Mouse (Mus musculus): Measurements from ENCODE around the gene Aamp. TPM values are rescaled to one million over a fixed set of nuclear protein-coding genes. Genes with fewer than 3 reads are reported as not detected.

Aamp gene
- polyA plus RNA-seq, 1 experiment from 2014 or later, result 130 TPM

DNA sequence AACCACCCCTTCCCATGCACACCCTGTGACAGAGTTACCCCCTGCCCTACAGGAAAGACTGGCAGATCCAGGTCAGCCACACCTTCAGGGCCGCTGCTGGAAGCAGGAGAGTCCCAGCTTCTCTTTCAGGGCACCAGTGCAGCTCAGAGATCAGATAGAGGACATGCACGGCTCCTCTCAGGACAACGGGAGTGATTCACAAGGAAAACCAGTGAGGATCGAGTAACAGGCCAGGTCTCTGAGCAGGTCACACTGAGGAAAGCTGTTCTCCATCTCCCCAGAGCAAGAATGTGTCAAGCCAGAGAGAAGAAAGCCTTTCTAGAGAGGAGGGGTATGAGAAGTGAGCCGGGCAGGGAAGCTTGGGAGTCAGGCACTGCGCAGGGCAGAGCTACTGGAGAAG is 11.9 kb upstream of the Aamp start:
- Histone ChIP-seq H3K27ac (ENCODE audit: low read depth, low read length) (peak overlapping the region; percentile 98), H3K4me2 (replicated peaks; ENCODE audit: low read depth) (peak overlapping the region; percentile 70), H3K36me3 (ENCODE audit: control insufficient read depth, insufficient read depth) (peaks cover 27% of the 10 kb centered on the region), H3K27me3 (replicated peaks; ENCODE audit: control insufficient read depth, insufficient read depth, low read length) (no peaks in the 10 kb centered on the region), H3K9me3 (ENCODE audit: control insufficient read depth) (no peaks in the 10 kb centered on the region), H3K4me3 (ENCODE audit: low read depth, low read length) (peak overlapping the region; percentile 33), H3K9ac (ENCODE audit: low read depth, low read length) (peak overlapping the region; percentile 53), H3K4me1 (replicated peaks; ENCODE audit: control insufficient read depth, insufficient read depth, low read length) (peaks cover 50% of the 10 kb centered on the region)
- no peak for TF ChIP-seq CTCF (IDR thresholded peaks at IDR 0.05; ENCODE audit: low read depth)
- no peak for ATAC-seq
- 15% methylated on average over 6 of the region's 6 CpGs for WGBS

DNA sequence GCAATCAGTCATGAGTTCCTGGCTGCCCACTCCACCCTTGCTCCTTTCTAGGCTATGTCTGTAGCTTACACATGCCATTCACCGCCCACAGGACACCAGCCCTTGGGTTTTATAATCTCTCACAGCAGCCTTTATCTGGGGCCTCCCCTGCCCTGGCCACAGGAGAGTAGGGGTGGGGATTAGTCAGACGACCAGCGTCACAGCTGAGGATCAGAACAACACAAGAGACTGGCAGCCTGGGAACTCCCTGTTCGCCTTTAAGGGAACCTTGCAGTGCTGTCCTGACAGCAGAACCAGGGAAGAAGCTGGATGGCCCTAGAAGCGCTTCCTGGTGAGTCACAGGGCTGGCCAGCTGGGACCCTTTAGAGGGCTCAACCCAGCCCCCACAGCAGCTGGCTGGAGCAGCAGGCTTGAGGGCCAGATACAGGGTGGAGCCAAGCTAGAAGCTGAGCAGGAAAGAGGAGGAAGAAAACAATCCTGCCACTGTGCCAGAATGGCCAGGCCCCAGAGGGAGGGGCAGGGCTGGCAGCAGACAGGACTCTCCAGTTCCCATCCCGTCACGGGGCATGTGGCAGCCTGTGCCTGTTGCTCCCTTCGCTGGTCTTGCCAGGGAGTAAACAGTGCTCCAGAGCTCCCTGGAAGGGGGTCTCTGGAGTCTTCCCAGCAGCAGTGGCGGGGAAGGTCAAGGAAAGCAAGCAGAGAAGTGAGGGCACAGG is 11.1 kb upstream of the Aamp start:
- H3K4me2 ChIP-seq (replicated peaks; ENCODE audit: low read depth), result peak overlapping the region; percentile 70
- H3K4me1 ChIP-seq (replicated peaks; ENCODE audit: control insufficient read depth, insufficient read depth, low read length), result peaks cover 43% of the 10 kb centered on the region
- H3K27ac ChIP-seq (ENCODE audit: low read depth, low read length), result peak overlapping the region; percentile 98
- peak overlapping the region; percentile 33 for H3K4me3 ChIP-seq (ENCODE audit: low read depth, low read length)
- ATAC-seq, result peak; percentile 90
- 4% methylated on average over 9 of the region's 9 CpGs for WGBS
- H3K9me3 ChIP-seq (ENCODE audit: control insufficient read depth), result no peaks in the 10 kb centered on the region
- H3K9ac ChIP-seq (ENCODE audit: low read depth, low read length), result peak overlapping the region; percentile 53
- no peaks in the 10 kb centered on the region for H3K27me3 ChIP-seq (replicated peaks; ENCODE audit: control insufficient read depth, insufficient read depth, low read length)
- no peak for TF ChIP-seq CTCF (IDR thresholded peaks at IDR 0.05; ENCODE audit: low read depth)
- H3K36me3 ChIP-seq (ENCODE audit: control insufficient read depth, insufficient read depth), result peaks cover 36% of the 10 kb centered on the region

DNA sequence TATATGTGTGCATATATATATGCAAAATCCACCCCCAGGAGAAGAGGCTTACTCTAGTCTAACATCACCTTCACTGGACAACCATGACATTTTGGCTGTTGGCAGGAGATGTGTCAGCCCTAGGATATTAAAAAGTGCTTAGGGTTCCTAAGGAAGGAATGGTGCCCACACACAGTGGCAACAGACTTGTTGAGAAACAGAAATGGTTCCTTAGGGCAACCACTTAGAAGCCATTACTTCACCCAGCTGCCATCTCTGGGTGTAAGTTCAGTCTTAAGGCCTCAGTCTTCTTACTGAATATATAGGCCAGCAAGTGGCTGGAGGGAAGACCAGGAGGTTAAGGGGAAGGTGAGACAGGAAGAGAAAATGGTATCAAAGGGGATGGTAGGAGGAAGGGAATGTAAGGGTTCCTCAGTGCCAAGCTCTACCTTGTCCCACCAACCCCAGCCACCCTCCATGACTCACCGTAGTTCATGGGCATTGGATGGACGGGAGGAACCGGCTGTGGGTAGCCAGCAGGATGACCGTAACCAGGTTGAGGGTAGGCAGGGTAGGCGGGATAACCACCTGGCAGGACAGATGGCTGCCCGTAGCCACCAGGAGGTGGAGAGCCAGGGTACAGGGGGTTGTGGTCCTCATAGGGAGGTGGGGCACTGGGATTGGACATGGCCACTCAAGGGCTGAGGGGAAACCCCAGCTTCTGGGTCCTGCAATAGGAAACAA is 10.4 kb upstream of the Aamp start:
- Histone ChIP-seq H3K27ac (ENCODE audit: low read depth, low read length) (peak overlapping the region; percentile 98), H3K4me2 (replicated peaks; ENCODE audit: low read depth) (peak overlapping the region; percentile 70), H3K4me3 (ENCODE audit: low read depth, low read length) (0 out of 2 replicates have a peak overlapping the region, but pooled peaks have one; percentile 33), H3K27me3 (replicated peaks; ENCODE audit: control insufficient read depth, insufficient read depth, low read length) (no peaks in the 10 kb centered on the region), H3K9me3 (ENCODE audit: control insufficient read depth) (no peaks in the 10 kb centered on the region), H3K9ac (ENCODE audit: low read depth, low read length) (no peak overlapping the region; the same call in 1 of the 2 replicates), H3K36me3 (ENCODE audit: control insufficient read depth, insufficient read depth) (peaks cover 42% of the 10 kb centered on the region), H3K4me1 (replicated peaks; ENCODE audit: control insufficient read depth, insufficient read depth, low read length) (peaks cover 42% of the 10 kb centered on the region)
- peak; percentile 0; the same call in 1 of the 2 replicates for ATAC-seq
- peak; percentile 40 for TF ChIP-seq CTCF (IDR thresholded peaks at IDR 0.05; ENCODE audit: low read depth)
- WGBS, result 66% methylated on average over 6 of the region's 6 CpGs

DNA sequence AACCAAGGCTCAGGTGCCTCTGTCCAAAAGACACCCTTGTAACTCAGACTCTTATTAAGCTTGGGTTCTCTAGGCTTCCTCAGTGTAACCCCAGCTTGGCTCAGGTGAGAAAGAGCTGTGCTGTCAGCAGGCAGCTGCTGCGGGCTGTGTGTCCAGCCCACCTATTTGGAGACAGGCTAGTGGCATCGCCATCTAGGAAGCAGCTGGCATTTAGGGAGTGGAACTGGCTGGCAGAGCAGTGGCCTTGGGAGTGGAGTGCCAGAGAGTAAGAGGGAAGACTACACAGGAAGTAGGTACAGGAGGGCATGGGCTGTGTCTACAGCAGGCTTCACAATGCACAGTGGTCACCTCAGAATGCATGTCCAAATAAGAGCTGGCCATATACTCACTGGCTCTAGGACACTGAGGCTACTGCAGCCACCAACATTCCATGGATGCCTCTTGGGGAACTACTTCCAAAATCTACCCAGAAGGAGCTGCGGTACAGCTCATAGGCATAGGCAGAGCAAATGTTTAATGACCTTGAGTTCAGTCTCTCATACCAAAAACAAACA is 9.6 kb upstream of the Aamp start:
- Histone ChIP-seq H3K4me1 (replicated peaks; ENCODE audit: control insufficient read depth, insufficient read depth, low read length) (peaks cover 39% of the 10 kb centered on the region), H3K4me2 (replicated peaks; ENCODE audit: low read depth) (no peak overlapping the region), H3K4me3 (ENCODE audit: low read depth, low read length) (no peak overlapping the region), H3K27ac (ENCODE audit: low read depth, low read length) (no peak overlapping the region; the same call in 1 of the 2 replicates), H3K9ac (ENCODE audit: low read depth, low read length) (no peak overlapping the region), H3K9me3 (ENCODE audit: control insufficient read depth) (no peaks in the 10 kb centered on the region), H3K36me3 (ENCODE audit: control insufficient read depth, insufficient read depth) (peaks cover 48% of the 10 kb centered on the region), H3K27me3 (replicated peaks; ENCODE audit: control insufficient read depth, insufficient read depth, low read length) (no peaks in the 10 kb centered on the region)
- ATAC-seq, result no peak
- TF ChIP-seq CTCF (IDR thresholded peaks at IDR 0.05; ENCODE audit: low read depth), result no peak
- WGBS, result 85% methylated on average over 3 of the region's 3 CpGs

GRCm38 (mm10) chr1:74293306-74293960 is 8.9 kb upstream of the Aamp start:
- peaks cover 33% of the 10 kb centered on the region for H3K4me1 ChIP-seq (replicated peaks; ENCODE audit: control insufficient read depth, insufficient read depth, low read length)
- no peak for ATAC-seq
- H3K4me3 ChIP-seq (ENCODE audit: low read depth, low read length), result no peak overlapping the region
- H3K36me3 ChIP-seq (ENCODE audit: control insufficient read depth, insufficient read depth), result peaks cover 54% of the 10 kb centered on the region
- H3K9me3 ChIP-seq (ENCODE audit: control insufficient read depth), result no peaks in the 10 kb centered on the region
- WGBS, result 84% methylated on average over 8 of the region's 8 CpGs
- H3K27ac ChIP-seq (ENCODE audit: low read depth, low read length), result no peak overlapping the region
- H3K4me2 ChIP-seq (replicated peaks; ENCODE audit: low read depth), result no peak overlapping the region
- H3K27me3 ChIP-seq (replicated peaks; ENCODE audit: control insufficient read depth, insufficient read depth, low read length), result no peaks in the 10 kb centered on the region
- no peak overlapping the region for H3K9ac ChIP-seq (ENCODE audit: low read depth, low read length)
- no peak for TF ChIP-seq CTCF (IDR thresholded peaks at IDR 0.05; ENCODE audit: low read depth)
